Mouse (Mus musculus): Measurements from ENCODE around the gene Sap30l. TPM values are rescaled to one million over a fixed set of nuclear protein-coding genes. Genes with fewer than 3 reads are reported as not detected.

Gene Sap30l
- polyA plus RNA-seq (2017; shearing (Covaris generic)): 1 to 10 TPM; 5.4 to 7.7 TPM

GRCm38 (mm10) chr11:57800971-57801765 lies at the start of gene Sap30l:
Gene Sap30l, plus strand, starts transcription at chr11:57801637.
- ATAC-seq: peak; percentile 95

GRCm38 (mm10) chr11:57753538-57754203 lies 47.8 kb upstream of the Sap30l start:
- no peak for ATAC-seq

DNA sequence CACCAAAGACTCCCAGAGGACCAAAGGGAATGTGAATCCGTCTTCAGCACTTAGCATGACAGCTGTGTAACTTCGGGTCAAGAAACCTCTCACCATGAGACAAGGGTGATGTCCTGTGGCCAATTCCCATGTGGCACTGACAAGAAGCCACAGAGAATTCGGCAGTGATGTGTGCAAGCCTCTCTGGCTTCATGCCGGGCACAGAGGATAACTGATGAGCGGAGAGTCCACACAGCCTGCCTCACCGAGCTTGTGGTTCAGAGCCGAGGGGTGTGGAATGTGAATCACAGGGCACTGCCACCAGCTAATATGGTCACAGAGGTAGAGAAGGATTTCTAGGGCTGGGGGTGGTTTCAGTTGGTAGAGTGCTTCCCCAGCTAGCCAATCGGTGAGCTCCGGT lies 42.8 kb upstream of the Sap30l start:
- ATAC-seq: no peak

- no peak for ATAC-seq
Measured at GRCm38 (mm10) chr11:57760509-57761058, 40.9 kb upstream of the Sap30l start.

GRCm38 (mm10) chr11:57761347-57761746 lies 40.1 kb upstream of the Sap30l start:
- ATAC-seq: no peak

GRCm38 (mm10) chr11:57764124-57764523 lies 37.3 kb upstream of the Sap30l start:
- no peak for ATAC-seq

GRCm38 (mm10) chr11:57766617-57767016 lies 34.8 kb upstream of the Sap30l start:
- ATAC-seq: no peak

- no peak for ATAC-seq
Measured at GRCm38 (mm10) chr11:57767171-57767570, 34.3 kb upstream of the Sap30l start.

GRCm38 (mm10) chr11:57770776-57771175 lies 30.7 kb upstream of the Sap30l start:
- ATAC-seq: no peak

DNA sequence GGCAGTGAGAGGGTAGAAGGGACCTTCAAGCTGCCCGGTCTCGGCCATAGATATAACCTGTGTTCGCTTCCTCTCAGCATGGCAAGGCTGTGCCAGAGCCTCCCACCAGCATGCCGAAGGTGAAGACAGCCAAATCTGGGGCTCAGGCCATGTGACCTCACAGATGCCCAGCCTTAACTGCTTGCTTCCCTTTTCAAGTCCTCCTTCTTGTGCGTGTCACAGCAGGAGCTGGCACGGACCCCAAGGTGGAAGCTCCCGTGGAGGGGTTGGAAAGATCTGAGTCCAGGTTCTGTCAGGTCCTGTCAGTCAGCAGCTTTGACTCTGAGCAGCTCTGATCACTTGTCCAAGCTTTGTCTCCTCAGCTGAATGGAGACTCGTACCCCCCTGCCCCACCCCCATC lies 29.8 kb upstream of the Sap30l start:
- ATAC-seq: no peak

DNA sequence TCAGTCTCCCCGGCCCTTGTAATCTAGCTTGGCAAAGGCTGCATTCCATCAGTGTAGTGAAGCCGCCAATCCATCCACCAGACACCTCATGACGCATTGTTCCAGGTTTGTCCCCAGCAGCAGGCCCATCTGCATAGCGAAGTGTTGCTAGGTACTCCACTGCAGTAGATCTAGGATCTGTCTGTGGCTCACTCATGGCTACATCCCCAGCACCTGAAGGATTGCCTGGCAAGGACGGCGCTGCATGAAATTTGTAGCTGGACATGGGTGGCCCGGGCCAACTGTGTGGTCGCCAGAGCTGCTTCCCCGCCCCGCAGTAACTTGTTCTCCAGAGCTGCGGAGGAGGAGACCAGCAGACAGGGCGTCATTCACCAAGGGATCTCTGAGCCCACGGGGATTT lies 28.0 kb upstream of the Sap30l start:
- no peak for ATAC-seq

DNA sequence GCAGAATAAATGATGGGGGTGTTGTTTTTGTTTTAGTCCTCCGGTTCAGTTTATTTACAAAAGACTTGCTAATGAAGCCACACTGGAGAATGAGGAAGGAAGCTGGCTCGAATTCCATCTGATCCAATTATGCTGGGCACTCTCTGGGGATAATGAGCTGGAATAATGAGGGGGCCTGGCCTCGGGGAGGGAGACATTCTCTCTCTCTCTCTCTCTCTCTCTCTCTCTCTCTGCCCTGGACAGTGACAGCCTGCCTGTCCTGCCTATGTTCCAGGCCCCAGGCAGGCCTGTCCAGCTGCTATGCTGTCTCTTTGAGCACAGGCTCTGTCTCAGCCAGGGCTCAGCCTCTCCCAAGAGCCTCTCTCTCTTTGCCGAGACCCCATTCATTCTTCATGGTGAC lies 27.5 kb upstream of the Sap30l start:
- ATAC-seq: no peak

DNA sequence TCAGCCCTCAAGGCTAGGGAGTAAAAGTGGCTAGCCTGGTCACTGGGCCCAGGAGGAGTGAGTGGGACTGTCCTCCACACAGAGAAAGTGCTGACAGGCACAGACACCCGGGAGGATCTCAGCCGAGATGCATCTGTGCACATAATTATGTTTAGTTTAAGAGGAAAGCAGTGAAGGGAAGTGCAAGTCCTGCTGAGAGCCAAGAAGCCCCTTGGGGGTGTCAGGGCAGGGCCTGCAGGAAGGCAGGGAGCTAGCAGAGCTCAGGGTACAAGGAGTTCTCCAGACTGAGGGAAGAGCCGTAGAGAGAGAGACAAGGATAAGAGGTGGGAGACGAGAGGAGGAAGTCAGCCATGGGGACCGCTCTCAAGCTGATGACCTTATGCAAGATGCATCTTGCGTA lies 25.6 kb upstream of the Sap30l start:
- no peak for ATAC-seq

DNA sequence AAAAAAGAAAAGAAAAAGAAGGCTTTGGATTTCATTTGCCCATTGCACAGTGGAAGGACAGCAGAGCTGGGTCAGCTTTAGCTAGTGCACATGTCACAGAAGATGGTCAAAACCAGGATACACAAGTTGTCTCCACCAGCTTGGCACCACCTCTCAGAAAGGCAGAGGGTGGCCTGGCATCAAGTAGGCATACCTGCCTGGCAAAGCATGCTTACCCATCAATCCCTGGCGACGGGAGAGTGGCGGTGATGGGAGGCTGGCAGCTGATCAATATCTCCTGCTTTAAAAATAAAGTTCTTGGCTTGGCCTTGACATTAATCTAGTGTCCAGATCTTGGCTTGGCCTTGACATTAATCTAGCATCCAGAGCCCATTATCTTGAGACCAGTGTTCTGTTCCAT lies 24.9 kb upstream of the Sap30l start:
- ATAC-seq: no peak

GRCm38 (mm10) chr11:57778349-57778748 lies 23.1 kb upstream of the Sap30l start:
- peak; percentile 71 for ATAC-seq

GRCm38 (mm10) chr11:57779824-57780223 lies 21.6 kb upstream of the Sap30l start:
- no peak for ATAC-seq

- no peak for ATAC-seq
Measured at GRCm38 (mm10) chr11:57786616-57787418, 14.6 kb upstream of the Sap30l start.

GRCm38 (mm10) chr11:57787913-57788312 lies 13.5 kb upstream of the Sap30l start:
- peak; percentile 40 for ATAC-seq

GRCm38 (mm10) chr11:57790866-57791535 lies 10.4 kb upstream of the Sap30l start:
- no peak for ATAC-seq

- ATAC-seq: no peak
Measured at GRCm38 (mm10) chr11:57795086-57795485, 6.4 kb upstream of the Sap30l start.

GRCm38 (mm10) chr11:57797828-57798227 lies 3.6 kb upstream of the Sap30l start:
- ATAC-seq: no peak

GRCm38 (mm10) chr11:57799456-57799855 lies 2.0 kb upstream of the Sap30l start:
- no peak for ATAC-seq

Measured in activated CD4-positive, CD25-positive, alpha-beta regulatory T cell, adult 4 months (primary cell).